Mouse (Mus musculus) testis, postnatal 10 days (tissue): ENCODE data around the gene Fat1.

Experiments
- DNase-seq: peaks from one replicate; pipeline ENCODE4 v3.0.0; 2021; ENCODE audit warnings: low spot score

Gene Fat1

GRCm38 (mm10) chr8:44934850-44935497, at the start of gene Fat1:
TSS of gene Fat1 (plus strand) at chr8:44935447.
- peak; percentile 94 for DNase-seq

- DNase-seq: no peak
Measured at GRCm38 (mm10) chr8:44894626-44895025, 40.6 kb upstream of the Fat1 start.

- DNase-seq: no peak
Measured at GRCm38 (mm10) chr8:44899575-44899991, 35.7 kb upstream of the Fat1 start.

- no peak for DNase-seq
Measured at GRCm38 (mm10) chr8:44911126-44911903, 23.9 kb upstream of the Fat1 start.

GRCm38 (mm10) chr8:44919487-44920082, 15.7 kb upstream of the Fat1 start:
- no peak for DNase-seq

GRCm38 (mm10) chr8:44920379-44921032, 14.7 kb upstream of the Fat1 start:
- no peak for DNase-seq

- DNase-seq: no peak
Measured at GRCm38 (mm10) chr8:44924995-44925394, 10.3 kb upstream of the Fat1 start.

- DNase-seq: no peak
Measured at GRCm38 (mm10) chr8:44930058-44930457, 5.2 kb upstream of the Fat1 start.

GRCm38 (mm10) chr8:44932546-44933342, 2.5 kb upstream of the Fat1 start:
- DNase-seq: no peak

GRCm38 (mm10) chr8:44933478-44933877, 1.8 kb upstream of the Fat1 start:
- no peak for DNase-seq

- DNase-seq: no peak
Measured at GRCm38 (mm10) chr8:44934416-44934815, 831 bp upstream of the Fat1 start.

GRCm38 (mm10) chr8:44935741-44936140, 494 bp downstream of the Fat1 start:
- DNase-seq: peak; percentile 90

- no peak for DNase-seq
Measured at GRCm38 (mm10) chr8:44936481-44936961, 1.3 kb downstream of the Fat1 start.

GRCm38 (mm10) chr8:44937141-44937825, 2.0 kb downstream of the Fat1 start:
- DNase-seq: peak; percentile 79

- peak; percentile 96 for DNase-seq
Measured at GRCm38 (mm10) chr8:44937905-44938642, 2.8 kb downstream of the Fat1 start.

GRCm38 (mm10) chr8:44938643-44938979, 3.4 kb downstream of the Fat1 start:
- no peak for DNase-seq

GRCm38 (mm10) chr8:44945577-44945976, 10.3 kb downstream of the Fat1 start:
- DNase-seq: no peak

GRCm38 (mm10) chr8:44948597-44948996, 13.3 kb downstream of the Fat1 start:
- DNase-seq: no peak

- no peak for DNase-seq
Measured at GRCm38 (mm10) chr8:44960455-44960854, 25.2 kb downstream of the Fat1 start.

GRCm38 (mm10) chr8:44960906-44961305, 25.7 kb downstream of the Fat1 start:
- DNase-seq: no peak
